Mouse (Mus musculus) kidney, embryonic 16.5 days (tissue): ENCODE results near the gene Renbp. TPM values are rescaled to one million over a fixed set of nuclear protein-coding genes. Genes with fewer than 3 reads are reported as not detected.

Experiments used
- ATAC-seq: fragments of 200-750 bp; cut with Nextera tagmentation; 2 replicates; pipeline ENCODE4 v1.8.0; 2017; ENCODE audit warnings: moderate TSS enrichment; ENCODE audit not compliant: low FRiP score, low TSS enrichment
- H3K27ac ChIP-seq: fragments of 300-500 bp; sonication (generic); 2 replicates; pipeline ENCODE4 v1.5.1; 2014; ENCODE audit warnings: low read length
- H3K27me3 ChIP-seq: fragments of 300-500 bp; sonication (generic); 2 replicates; pipeline ENCODE4 v1.6.1; 2014; ENCODE audit warnings: low read length, control low read depth, mixed read lengths; ENCODE audit not compliant: insufficient read depth
- H3K36me3 ChIP-seq: fragments of 300-500 bp; sonication (generic); 2 replicates; pipeline ENCODE4 v1.6.1; 2014; ENCODE audit warnings: low read length, control low read depth, mixed read lengths; ENCODE audit not compliant: insufficient read depth
- H3K4me1 ChIP-seq: fragments of 300-500 bp; sonication (generic); 2 replicates; pipeline ENCODE4 v1.6.1; 2014; ENCODE audit warnings: low read length, control low read depth, mixed read lengths; ENCODE audit not compliant: insufficient read depth
- H3K4me2 ChIP-seq: fragments of 300-500 bp; sonication (generic); replicated peaks from 2 replicates; pipeline ENCODE4 v1.6.1; 2014; ENCODE audit warnings: low read depth, low read length
- H3K4me3 ChIP-seq: fragments of 300-500 bp; sonication (generic); 2 replicates; pipeline ENCODE4 v1.5.1; 2014; ENCODE audit warnings: mild to moderate bottlenecking, low read length
- H3K9ac ChIP-seq: fragments of 300-500 bp; sonication (generic); replicated peaks from 2 replicates; pipeline ENCODE4 v1.6.1; 2014; ENCODE audit warnings: low read length
- H3K9me3 ChIP-seq: fragments of 300-500 bp; sonication (generic); 2 replicates; pipeline ENCODE4 v1.6.1; 2016; ENCODE audit warnings: low read length, control low read depth
- WGBS: fragments of 180-500 bp; shearing (Covaris S2); extraction: QIAGEN DNeasy Blood & Tissue Kit; methylation state at CpG from one replicate; pipeline ENCODE4 v1.1.7; 2014; 5-methylcytosine and 5-hydroxymethylcytosine counted together
- polyA plus RNA-seq: library from polyadenylated mRNA; unstranded; fragments of >200 nt; fragmentation: Nextera tagmentation; extraction: Ambion mirVana; gene quantifications from 2 replicates; pipeline ENCODE4 v1.2.1, GENCODE M21; 2015

The Renbp gene
- 65.1 and 66.2 TPM in 2 replicates for polyA plus RNA-seq

DNA sequence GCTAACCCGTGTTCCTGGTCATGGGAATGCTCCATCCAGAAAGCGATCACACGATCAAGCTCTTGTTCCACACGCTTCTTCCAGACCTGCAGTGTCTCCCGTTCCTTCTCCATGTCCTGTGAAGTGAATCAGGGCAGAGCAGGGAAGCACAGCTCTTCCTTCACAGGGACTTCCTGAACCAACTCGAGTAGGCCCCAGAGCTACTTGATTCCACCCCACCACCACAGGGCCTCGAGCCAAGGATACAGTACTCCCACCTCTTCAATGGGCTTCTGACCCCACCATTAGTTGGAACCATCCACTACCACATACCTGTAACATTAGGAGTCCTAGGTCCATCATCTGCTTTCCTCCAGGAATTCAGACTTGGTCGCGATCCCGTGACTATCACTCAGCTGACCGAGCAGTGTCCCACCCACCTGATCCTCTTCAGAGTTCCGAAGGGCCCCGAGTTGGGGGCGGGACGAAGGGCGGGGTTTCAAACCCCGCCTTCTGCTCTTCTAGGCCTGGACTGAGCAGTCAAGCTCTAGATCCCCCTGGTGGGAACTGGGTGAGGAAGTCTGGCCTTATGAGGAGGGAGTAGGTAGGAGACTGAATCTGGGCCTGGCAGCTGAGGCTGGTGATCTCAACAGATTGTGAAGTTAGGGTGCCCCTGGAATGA is at the start of gene Renbp:
Renbp (minus strand) TSS at position 449 of the 661 bp plus-strand sequence.
- Histone ChIP-seq H3K9me3 (no peaks in the 10 kb centered on the region), H3K4me3 (peak within 1 kb of the TSS; percentile 46), H3K27ac (no peak within 1 kb of the TSS), H3K4me2 (peak within 1 kb of the TSS; percentile 48), H3K4me1 (no peaks in the 10 kb centered on the region), H3K36me3 (no peaks in the 10 kb centered on the region), H3K27me3 (peaks cover 3% of the 10 kb centered on the region; the same call in 1 of the 2 replicates), H3K9ac (peak within 1 kb of the TSS; percentile 48)
- 44% methylated on average over 17 of the region's 17 CpGs for WGBS
- ATAC-seq = peak; percentile 96

DNA sequence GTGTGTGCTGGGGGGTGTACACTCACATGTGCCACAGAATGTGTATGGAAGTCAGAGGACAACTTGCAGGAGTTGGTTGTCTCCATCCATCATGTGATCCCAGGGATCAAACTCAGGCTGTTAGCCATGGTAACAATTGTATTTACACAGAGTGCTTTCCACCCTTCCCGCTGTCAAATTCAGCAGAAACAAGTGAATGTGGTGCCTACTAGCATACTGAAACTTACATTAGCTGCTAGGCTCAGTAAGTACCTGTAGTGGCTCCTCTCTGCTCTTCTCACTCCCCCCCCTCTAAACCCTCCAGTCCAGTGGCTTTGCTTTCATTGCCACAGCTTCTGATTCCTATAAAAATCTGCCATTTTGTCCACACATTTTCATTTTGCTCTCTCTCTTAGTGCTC is 47.1 kb upstream of the Renbp start:
- no peaks in the 10 kb centered on the region for H3K4me1 ChIP-seq
- no peak overlapping the region for H3K27ac ChIP-seq
- 64% methylated on average over 1 of the region's 1 CpGs for WGBS
- ATAC-seq = no peak
- no peak overlapping the region for H3K9ac ChIP-seq
- H3K9me3 ChIP-seq = no peaks in the 10 kb centered on the region
- no peak overlapping the region for H3K4me3 ChIP-seq
- H3K4me2 ChIP-seq = no peak overlapping the region
- no peaks in the 10 kb centered on the region for H3K36me3 ChIP-seq
- no peaks in the 10 kb centered on the region; the same call in 1 of the 2 replicates for H3K27me3 ChIP-seq

DNA sequence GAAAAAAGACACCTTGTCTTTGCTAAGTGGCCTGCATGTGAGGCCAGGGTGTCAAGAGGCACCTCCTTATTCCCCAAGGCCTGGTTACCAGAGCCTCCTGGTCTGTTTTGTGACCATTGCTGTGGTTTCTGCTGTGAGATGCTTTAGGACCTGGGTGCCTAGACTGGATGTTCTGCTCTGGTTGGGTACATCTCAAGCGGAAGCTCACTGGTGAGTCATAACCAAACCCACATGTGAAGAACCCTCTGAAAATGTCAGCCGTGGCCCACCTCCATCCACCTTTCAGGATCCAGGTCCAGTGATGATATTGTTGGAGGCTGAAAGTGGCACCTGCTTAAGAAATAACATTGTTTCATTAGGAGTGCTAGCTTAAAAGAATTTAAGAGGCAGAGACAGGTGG is 45.6 kb upstream of the Renbp start:
- Histone ChIP-seq H3K9ac (no peak overlapping the region), H3K27ac (no peak overlapping the region), H3K4me1 (no peaks in the 10 kb centered on the region), H3K9me3 (no peaks in the 10 kb centered on the region), H3K4me2 (no peak overlapping the region), H3K27me3 (no peaks in the 10 kb centered on the region; the same call in 1 of the 2 replicates), H3K4me3 (no peak overlapping the region), H3K36me3 (no peaks in the 10 kb centered on the region)
- 89% methylated on average over 2 of the region's 2 CpGs for WGBS
- no peak for ATAC-seq

DNA sequence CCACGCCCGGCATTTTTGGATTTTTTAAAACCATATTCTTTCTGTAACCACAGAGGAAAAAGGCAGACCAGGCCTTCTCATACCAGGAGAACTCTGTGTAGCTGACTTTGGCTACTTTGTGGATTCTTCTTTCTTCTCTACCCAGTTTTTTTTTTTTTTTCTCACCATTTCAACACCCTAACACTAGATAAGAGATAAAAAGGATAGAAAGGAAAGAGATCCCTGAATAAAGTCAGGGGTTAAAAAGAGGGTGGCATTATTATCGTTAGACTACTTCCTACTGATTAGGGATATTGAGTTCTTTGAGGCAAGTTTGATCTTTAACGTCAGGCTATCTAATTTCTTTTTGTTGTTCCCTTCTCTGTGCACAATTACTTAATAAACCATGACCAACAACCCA is 42.1 kb upstream of the Renbp start:
- no peaks in the 10 kb centered on the region; the same call in 1 of the 2 replicates for H3K27me3 ChIP-seq
- WGBS = 79% methylated on average over 4 of the region's 4 CpGs
- no peak overlapping the region for H3K4me3 ChIP-seq
- no peak overlapping the region for H3K9ac ChIP-seq
- no peaks in the 10 kb centered on the region for H3K36me3 ChIP-seq
- no peaks in the 10 kb centered on the region for H3K4me1 ChIP-seq
- H3K4me2 ChIP-seq = no peak overlapping the region
- H3K27ac ChIP-seq = no peak overlapping the region
- no peak for ATAC-seq
- H3K9me3 ChIP-seq = no peaks in the 10 kb centered on the region

DNA sequence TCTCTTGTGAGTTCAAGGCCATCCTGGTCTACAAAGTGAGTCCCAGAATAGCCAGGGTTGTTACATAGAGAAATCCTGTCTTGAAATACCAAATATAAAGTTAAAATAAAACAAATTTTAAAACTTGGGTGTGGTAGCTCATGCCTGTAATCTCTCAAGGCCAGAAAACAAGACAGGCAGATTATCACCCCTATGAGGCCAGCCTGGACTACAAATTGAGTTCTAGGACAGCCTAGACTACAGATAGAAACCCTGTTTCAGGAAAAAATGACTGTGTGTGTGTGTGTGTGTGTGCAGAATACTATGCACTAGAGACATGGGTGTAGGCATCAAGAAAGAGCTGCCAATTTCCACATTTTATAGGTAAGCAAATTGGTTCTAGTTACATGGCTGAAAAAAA is 40.1 kb upstream of the Renbp start:
- ATAC-seq = no peak
- Histone ChIP-seq H3K4me3 (no peak overlapping the region), H3K9me3 (no peaks in the 10 kb centered on the region), H3K27ac (no peak overlapping the region), H3K4me1 (no peaks in the 10 kb centered on the region), H3K4me2 (no peak overlapping the region), H3K27me3 (no peaks in the 10 kb centered on the region; the same call in 1 of the 2 replicates), H3K9ac (no peak overlapping the region), H3K36me3 (no peaks in the 10 kb centered on the region)

DNA sequence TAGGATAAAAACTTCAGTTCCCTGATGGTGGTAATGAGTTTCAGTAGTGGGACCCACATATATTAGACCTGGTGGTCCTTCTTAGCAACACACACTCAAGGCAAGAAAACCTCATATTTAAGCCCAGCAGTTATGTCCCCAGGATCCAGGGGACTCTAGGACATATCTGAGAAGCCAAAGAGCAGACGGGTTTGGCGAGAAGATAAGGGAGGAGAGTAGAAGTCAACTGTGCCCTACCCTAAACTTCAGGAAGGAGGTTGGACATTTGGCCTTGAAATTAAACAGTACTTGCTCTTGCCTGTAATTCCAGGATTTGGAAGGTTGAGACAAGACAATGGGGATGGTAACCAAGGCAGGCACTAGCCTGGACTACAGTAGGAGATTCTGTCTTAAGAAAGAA is 39.1 kb upstream of the Renbp start:
- no peaks in the 10 kb centered on the region for H3K4me1 ChIP-seq
- H3K4me3 ChIP-seq = no peak overlapping the region
- H3K36me3 ChIP-seq = no peaks in the 10 kb centered on the region
- no peaks in the 10 kb centered on the region for H3K9me3 ChIP-seq
- H3K27me3 ChIP-seq = no peaks in the 10 kb centered on the region; the same call in 1 of the 2 replicates
- H3K9ac ChIP-seq = no peak overlapping the region
- WGBS = 92% methylated on average over 2 of the region's 2 CpGs
- H3K27ac ChIP-seq = no peak overlapping the region
- no peak overlapping the region for H3K4me2 ChIP-seq
- no peak for ATAC-seq

DNA sequence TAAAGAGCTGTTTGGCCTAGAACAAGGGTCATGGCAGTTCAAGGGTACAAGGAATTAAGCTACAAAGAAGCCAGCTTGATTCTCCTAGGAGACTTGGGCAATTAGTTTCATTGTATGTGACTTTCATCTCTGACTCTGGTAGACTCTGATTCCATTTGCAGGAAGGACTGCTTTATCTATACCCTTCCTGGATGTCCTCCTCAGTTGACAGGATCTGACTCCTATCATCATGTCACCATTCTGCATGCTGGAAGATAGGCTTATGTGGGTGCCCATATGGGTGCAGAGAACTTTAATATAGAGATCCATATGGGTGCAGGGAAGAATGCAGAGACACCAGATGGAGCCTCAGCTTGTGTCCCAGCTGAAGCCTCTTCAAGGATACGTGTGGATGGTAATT is 38.5 kb upstream of the Renbp start:
- Histone ChIP-seq H3K27me3 (no peaks in the 10 kb centered on the region; the same call in 1 of the 2 replicates), H3K4me1 (peaks cover 3% of the 10 kb centered on the region), H3K4me3 (no peak overlapping the region), H3K4me2 (no peak overlapping the region), H3K27ac (no peak overlapping the region), H3K36me3 (no peaks in the 10 kb centered on the region), H3K9ac (no peak overlapping the region), H3K9me3 (no peaks in the 10 kb centered on the region)
- no peak for ATAC-seq
- 73% methylated on average over 1 of the region's 1 CpGs for WGBS

DNA sequence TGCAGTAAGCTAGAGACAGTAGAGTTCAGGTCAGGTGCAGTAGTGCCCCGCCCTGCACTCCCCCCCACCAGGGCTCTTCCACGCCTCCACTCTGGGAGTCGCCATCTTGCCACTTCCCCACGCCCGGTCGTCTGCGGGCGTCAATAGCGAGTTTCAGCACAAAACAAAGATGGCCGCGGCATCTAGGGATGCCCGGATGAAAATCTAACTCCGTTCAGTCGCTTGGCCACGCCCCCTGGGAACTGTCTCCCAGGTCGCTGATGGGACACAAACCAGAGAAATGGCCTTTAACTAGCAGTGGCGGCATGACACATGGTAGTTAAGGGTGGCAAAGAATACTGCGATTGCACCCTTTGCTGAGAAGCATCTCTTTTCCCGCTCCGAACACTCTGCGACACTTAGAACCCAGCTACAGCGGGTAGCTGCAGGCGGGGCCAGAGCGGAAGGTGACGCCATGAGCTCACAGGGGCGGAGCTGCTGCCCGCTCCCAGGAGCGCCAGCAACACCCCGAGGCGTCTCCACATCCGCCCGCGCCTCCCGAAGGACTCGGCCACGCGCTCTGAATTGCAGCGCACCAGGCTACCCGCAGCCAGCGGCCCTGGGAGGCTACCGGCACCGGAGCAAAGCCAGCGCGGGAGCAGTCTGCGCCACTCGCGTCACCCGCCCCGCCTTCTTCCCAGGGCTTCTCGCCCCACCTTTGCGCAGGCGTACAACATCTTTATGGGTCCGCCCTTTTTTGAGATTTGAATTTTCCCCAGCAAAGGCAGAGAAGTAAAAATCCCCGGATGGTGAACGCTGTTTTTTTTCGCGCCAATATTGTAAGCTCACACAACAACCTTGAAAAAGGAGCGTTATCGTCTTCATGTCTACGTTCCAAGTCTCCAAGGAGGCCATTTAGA is 36.8 kb upstream of the Renbp start:
- Histone ChIP-seq H3K27me3 (no peaks in the 10 kb centered on the region; the same call in 1 of the 2 replicates), H3K27ac (peak overlapping the region; percentile 100), H3K4me2 (peak overlapping the region; percentile 50), H3K4me1 (peaks cover 13% of the 10 kb centered on the region), H3K36me3 (no peaks in the 10 kb centered on the region), H3K9ac (peak overlapping the region; percentile 89), H3K9me3 (no peaks in the 10 kb centered on the region), H3K4me3 (peak overlapping the region; percentile 82)
- WGBS = 19% methylated on average over 60 of the region's 60 CpGs
- ATAC-seq = peak; percentile 89

DNA sequence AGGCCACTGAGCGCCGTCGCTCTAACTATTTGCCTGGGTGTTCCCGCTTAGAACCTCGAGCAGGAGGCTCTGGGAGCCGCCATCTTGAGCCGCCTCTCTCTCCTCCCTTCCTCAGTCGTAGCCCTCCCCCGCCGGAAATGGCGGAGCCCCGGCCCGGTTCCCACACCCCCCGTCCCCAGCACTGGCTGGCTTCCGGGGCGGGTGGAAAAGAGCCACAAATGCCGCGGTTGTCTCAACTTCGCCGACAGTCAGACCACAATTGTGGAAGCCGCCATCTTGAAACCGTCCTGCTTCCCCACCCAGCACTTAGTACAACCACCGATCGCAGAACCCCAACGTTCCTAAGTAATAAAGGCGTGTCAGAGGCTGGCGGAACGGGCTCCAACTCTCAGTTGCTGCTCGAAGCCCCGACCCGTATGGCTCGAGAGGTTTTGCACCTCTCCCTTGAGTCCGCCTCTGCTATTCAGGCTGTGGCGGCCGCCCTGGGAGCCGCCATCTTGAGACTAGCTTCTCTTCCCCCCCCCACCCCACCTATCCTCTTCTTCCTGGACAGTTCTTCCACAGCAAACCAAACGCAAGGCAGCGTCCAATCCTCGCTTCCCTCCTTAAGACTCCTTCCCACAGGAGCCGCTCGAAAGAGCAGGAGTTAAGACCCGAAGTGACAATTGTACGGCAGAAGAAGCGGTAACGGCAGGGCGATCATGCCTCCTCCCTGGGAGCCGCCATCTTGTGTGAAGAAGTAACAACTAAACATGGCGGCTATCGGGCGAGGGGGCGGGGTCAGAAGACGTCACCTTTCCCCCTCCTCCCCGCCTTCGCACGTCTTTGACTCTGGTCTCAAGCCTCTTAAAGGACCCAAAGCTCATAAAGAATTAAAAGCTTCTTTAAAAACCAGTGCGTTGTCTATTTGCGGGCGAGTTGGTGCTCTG is 35.9 kb upstream of the Renbp start, which contains the start of gene Hcfc1:
Hcfc1 (minus strand) TSS at position 110 of the 929 bp plus-strand sequence.
- H3K9me3 ChIP-seq = no peaks in the 10 kb centered on the region
- peak within 1 kb of the TSS; percentile 100 for H3K27ac ChIP-seq
- H3K4me1 ChIP-seq = peaks cover 13% of the 10 kb centered on the region
- no peaks in the 10 kb centered on the region; the same call in 1 of the 2 replicates for H3K27me3 ChIP-seq
- peak within 1 kb of the TSS; percentile 89 for H3K9ac ChIP-seq
- no peaks in the 10 kb centered on the region for H3K36me3 ChIP-seq
- peak; percentile 83 for ATAC-seq
- peak within 1 kb of the TSS; percentile 82 for H3K4me3 ChIP-seq
- 23% methylated on average over 58 of the region's 58 CpGs for WGBS
- peak within 1 kb of the TSS; percentile 59 for H3K4me2 ChIP-seq
